In genomic region chr14:122463080-122463691, GRCm38 (mm10) we compare ENCODE assay signal across 9 mouse cellular contexts. TPM values are rescaled to one million over a fixed set of nuclear protein-coding genes. Genes with fewer than 3 reads are reported as not detected.
DNase-seq lines count a peak whose midpoint lies in the region; ATAC-seq and TF ChIP-seq lines count a peak whose summit lies in the region.
"Had no signal": no experiment of that assay in that cellular context is flagged by ENCODE, and none has a peak within 500 bp of the region (broad histone marks: within the 10 kb centered on the region; RNA-seq: fewer than 3 reads in every experiment).

No protein-coding gene starts in this region.

- no peaks in the 10 kb centered on the region for H3K9me3 ChIP-seq in heart, embryonic 10.5 days
- H3K9me3 ChIP-seq in ES-Bruce4 (replicated peaks; ENCODE audit: control insufficient read depth, insufficient read depth, low read length, poor library complexity, severe bottlenecking): no peaks in the 10 kb centered on the region
- H3K9me3 ChIP-seq in intestine, embryonic 15.5 days: no peaks in the 10 kb centered on the region

- peak overlapping the region; percentile 95 for H3K9ac ChIP-seq in ES-Bruce4 (ENCODE audit: low read depth, poor library complexity, severe bottlenecking)
- no peak overlapping the region for H3K9ac ChIP-seq in intestine, embryonic 15.5 days

- peak overlapping the region; percentile 71 for H3K4me3 ChIP-seq in heart, embryonic 10.5 days
- H3K4me3 ChIP-seq in ES-Bruce4 (ENCODE audit: low read depth, low read length): peak overlapping the region; percentile 85
- H3K4me3 ChIP-seq in intestine, embryonic 15.5 days (replicated peaks): peak overlapping the region; percentile 50

- H3K36me3 ChIP-seq in heart, embryonic 10.5 days: no peaks in the 10 kb centered on the region
- no peaks in the 10 kb centered on the region for H3K36me3 ChIP-seq in ES-Bruce4 (ENCODE audit: control insufficient read depth, insufficient read depth, low read length, poor library complexity, severe bottlenecking)
- no peaks in the 10 kb centered on the region for H3K36me3 ChIP-seq in intestine, embryonic 15.5 days

- H3K27me3 ChIP-seq in heart, embryonic 10.5 days (ENCODE audit: insufficient read depth, poor library complexity, severe bottlenecking): peaks cover 83% of the 10 kb centered on the region
- H3K27me3 ChIP-seq in ES-Bruce4 (ENCODE audit: control insufficient read depth, insufficient read depth, low read length, poor library complexity, severe bottlenecking): peaks cover 5% of the 10 kb centered on the region
- peaks cover 79% of the 10 kb centered on the region for H3K27me3 ChIP-seq in intestine, embryonic 15.5 days (replicated peaks)

- peak overlapping the region; percentile 98 for H3K4me2 ChIP-seq in intestine, embryonic 15.5 days (replicated peaks)

- TF ChIP-seq CTCF in ES-Bruce4 (IDR thresholded peaks at IDR 0.05; ENCODE audit: low read depth, low read length): no peak

- no peak for DNase-seq in heart, embryonic 10.5 days (ENCODE audit: low spot score)
- DNase-seq in heart, adult 8-10 months (ENCODE audit: low spot score): no peak
- DNase-seq in embryo, embryonic 9.5 days (ENCODE audit: extremely low spot score): peak; percentile 61
- DNase-seq in neural tube, embryonic 10.5 days (ENCODE audit: extremely low spot score, low spot score): peak; percentile 69
- DNase-seq in yolk sac, embryonic 10.5 days (ENCODE audit: low spot score): no peak
- DNase-seq in ovary, postnatal 14 days (ENCODE audit: low spot score): no peak

- 1% methylated on average over 40 of the region's 40 CpGs for WGBS in heart, embryonic 10.5 days
- 2% methylated on average over 40 of the region's 40 CpGs for WGBS in intestine, embryonic 15.5 days

- H3K27ac ChIP-seq in heart, embryonic 10.5 days: no peak overlapping the region; the same call in 1 of the 2 replicates
- H3K27ac ChIP-seq in ES-Bruce4 (ENCODE audit: insufficient read depth, low read length): no peak overlapping the region
- H3K27ac ChIP-seq in intestine, embryonic 15.5 days: no peak overlapping the region

- peaks cover 25% of the 10 kb centered on the region for H3K4me1 ChIP-seq in heart, embryonic 10.5 days
- peaks cover 2% of the 10 kb centered on the region for H3K4me1 ChIP-seq in ES-Bruce4 (ENCODE audit: control insufficient read depth, insufficient read depth, low read length)
- H3K4me1 ChIP-seq in intestine, embryonic 15.5 days (replicated peaks): peaks cover 24% of the 10 kb centered on the region

- TF ChIP-seq EP300 in ES-Bruce4 (IDR thresholded peaks at IDR 0.05; ENCODE audit: insufficient read depth, low read depth, low read length): no peak

- TF ChIP-seq POLR2A in ES-Bruce4 (IDR thresholded peaks at IDR 0.05; ENCODE audit: insufficient read depth, low read length): no peak

- 0 out of 2 replicates have a peak, but pooled peaks have one; percentile 44 for ATAC-seq in intestine, embryonic 15.5 days

RNA-seq across cellular contexts. Expression of gene Zic5, which starts 2.3 kb away (rescaled TPM):
- polyA plus RNA-seq in heart, embryonic 10.5 days (2016; fragmentation: Nextera tagmentation; extraction: Ambion mirVana): 0.04 and 0.30 TPM in 2 replicates
- total RNA-seq in heart, adult 8-10 months (2022): not detected
- 24.8 and 26.6 TPM in 2 replicates for polyA plus RNA-seq in ES-Bruce4 (2011; ENCODE audit: insufficient read depth, insufficient read length, low read depth, missing spikeins)
- polyA plus RNA-seq in intestine, embryonic 15.5 days (2015; fragmentation: Nextera tagmentation; extraction: Ambion mirVana): 0.16 TPM in 1 of 2 replicates, not detected in the other

RNA-seq across cellular contexts. Expression of gene Zic2, which starts 12.0 kb away (rescaled TPM):
- polyA plus RNA-seq in heart, embryonic 10.5 days (2016; fragmentation: Nextera tagmentation; extraction: Ambion mirVana): 0.11 TPM in 1 of 2 replicates, not detected in the other
- under 1 TPM in 1 of 4 experiments, not detected in 3; 0.11 TPM for total RNA-seq in heart, adult 8-10 months (2022)
- polyA plus RNA-seq in ES-Bruce4 (2011; ENCODE audit: insufficient read depth, insufficient read length, low read depth, missing spikeins): 25.2 and 27.0 TPM in 2 replicates
- not detected in 2 replicates for polyA plus RNA-seq in intestine, embryonic 15.5 days (2015; fragmentation: Nextera tagmentation; extraction: Ambion mirVana)

RNA-seq across cellular contexts. Expression of gene Gm5089, which starts 12.3 kb away (rescaled TPM):
- polyA plus RNA-seq in heart, embryonic 10.5 days (2016; fragmentation: Nextera tagmentation; extraction: Ambion mirVana): not detected in 2 replicates
- total RNA-seq in heart, adult 8-10 months (2022): not detected
- polyA plus RNA-seq in ES-Bruce4 (2011; ENCODE audit: insufficient read depth, insufficient read length, low read depth, missing spikeins): 0.33 and 0.40 TPM in 2 replicates
- not detected in 2 replicates for polyA plus RNA-seq in intestine, embryonic 15.5 days (2015; fragmentation: Nextera tagmentation; extraction: Ambion mirVana)

RNA-seq across cellular contexts. Expression of gene Gm10837, which starts 27.2 kb away (rescaled TPM):
- polyA plus RNA-seq in heart, embryonic 10.5 days (2016; fragmentation: Nextera tagmentation; extraction: Ambion mirVana): not detected in 2 replicates
- total RNA-seq in heart, adult 8-10 months (2022): not detected
- not detected in 2 replicates for polyA plus RNA-seq in ES-Bruce4 (2011; ENCODE audit: insufficient read depth, insufficient read length, low read depth, missing spikeins)
- polyA plus RNA-seq in intestine, embryonic 15.5 days (2015; fragmentation: Nextera tagmentation; extraction: Ambion mirVana): not detected in 2 replicates
- total RNA-seq: layer of hippocampus, adult 18-20 months had no signal

Comparison
In these comparisons a context has a peak if more than half of its experiments do, and no peak if none do; other contexts are left out.
1. DNase-seq: peak in embryo, embryonic 9.5 days (single experiment) and neural tube, embryonic 10.5 days (single experiment); none in heart, embryonic 10.5 days (single experiment), heart, adult 8-10 months (single experiment), yolk sac, embryonic 10.5 days (single experiment) and ovary, postnatal 14 days (single experiment).
2. RNA of gene Zic5, which starts 2.3 kb away (polyA plus RNA-seq): 24.8 to 26.6 TPM in ES-Bruce4; 0.04 to 0.30 TPM in heart, embryonic 10.5 days and 0.16 TPM in intestine, embryonic 15.5 days; every median in the first group is over 10 times any median in the second.
3. RNA of gene Zic2, which starts 12.0 kb away (polyA plus RNA-seq): 25.2 to 27.0 TPM in ES-Bruce4; 0.11 TPM in heart, embryonic 10.5 days and not detected in intestine, embryonic 15.5 days; every median in the first group is over 10 times any median in the second.
4. Peak in every context shown above with its lines, with median percentiles within 50 percentile points of each other: H3K4me3 ChIP-seq.